In genomic region chr12:88900014-88900727, GRCm38 (mm10) we compare ENCODE assay signal across 19 mouse cellular contexts.
A peak's percentile ranks its signal among the peaks of the same experiment; 100 is the strongest.
DNase-seq lines count a peak whose midpoint lies in the region; ATAC-seq and TF ChIP-seq lines count a peak whose summit lies in the region.
"Had no signal": no experiment of that assay in that cellular context is flagged by ENCODE, and none has a peak within 500 bp of the region (broad histone marks: within the 10 kb centered on the region; RNA-seq: fewer than 3 reads in every experiment).

No protein-coding gene starts in this region.

- H3K36me3 ChIP-seq in hindbrain, embryonic 11.5 days (ENCODE audit: control insufficient read depth, insufficient read depth, low read length), result no peaks in the 10 kb centered on the region
- no peaks in the 10 kb centered on the region for H3K36me3 ChIP-seq in hindbrain, embryonic 10.5 days
- H3K36me3 ChIP-seq in forebrain, embryonic 14.5 days (ENCODE audit: control insufficient read depth, insufficient read depth, low read length), result no peaks in the 10 kb centered on the region
- no peaks in the 10 kb centered on the region for H3K36me3 ChIP-seq in hindbrain, postnatal 0 days (ENCODE audit: insufficient read depth, low read length)
- no peaks in the 10 kb centered on the region for H3K36me3 ChIP-seq in neural tube, embryonic 15.5 days
- no peaks in the 10 kb centered on the region for H3K36me3 ChIP-seq in limb, embryonic 10.5 days
- H3K36me3 ChIP-seq: limb, embryonic 13.5 days had no signal

- no peak overlapping the region for H3K4me3 ChIP-seq in hindbrain, embryonic 11.5 days (ENCODE audit: low read depth, low read length)
- H3K4me3 ChIP-seq in hindbrain, embryonic 10.5 days, result no peak overlapping the region
- H3K4me3 ChIP-seq in forebrain, embryonic 14.5 days (ENCODE audit: low read depth, low read length), result no peak overlapping the region
- H3K4me3 ChIP-seq in hindbrain, postnatal 0 days (ENCODE audit: low read length), result no peak overlapping the region
- H3K4me3 ChIP-seq in neural tube, embryonic 15.5 days (replicated peaks), result no peak overlapping the region
- H3K4me3 ChIP-seq in limb, embryonic 10.5 days, result no peak overlapping the region
- H3K4me3 ChIP-seq: left cerebral cortex, adult 2 months; limb, embryonic 13.5 days; myocyte had no signal

- no peak for TF ChIP-seq CTCF in hindbrain, postnatal 0 days (IDR thresholded peaks at IDR 0.05; ENCODE audit: low read depth)

- peak; percentile 66; the same call in 1 of the 2 replicates for ATAC-seq in hindbrain, embryonic 11.5 days (ENCODE audit: low FRiP score)
- peak; percentile 79 for ATAC-seq in forebrain, embryonic 14.5 days
- ATAC-seq in hindbrain, postnatal 0 days, result 0 out of 2 replicates have a peak, but pooled peaks have one; percentile 47
- peak; percentile 43; the same call in 1 of the 2 replicates for ATAC-seq in neural tube, embryonic 15.5 days (ENCODE audit: low FRiP score)

- no peaks in the 10 kb centered on the region for H3K27me3 ChIP-seq in hindbrain, embryonic 11.5 days (ENCODE audit: control insufficient read depth, insufficient read depth, low read length)
- H3K27me3 ChIP-seq in hindbrain, embryonic 10.5 days (ENCODE audit: insufficient read depth, poor library complexity, severe bottlenecking), result no peaks in the 10 kb centered on the region
- no peaks in the 10 kb centered on the region for H3K27me3 ChIP-seq in forebrain, embryonic 14.5 days (replicated peaks; ENCODE audit: control insufficient read depth, insufficient read depth, low read length)
- no peaks in the 10 kb centered on the region for H3K27me3 ChIP-seq in hindbrain, postnatal 0 days (ENCODE audit: insufficient read depth, low read length)
- H3K27me3 ChIP-seq in neural tube, embryonic 15.5 days (replicated peaks), result no peaks in the 10 kb centered on the region
- no peaks in the 10 kb centered on the region for H3K27me3 ChIP-seq in limb, embryonic 10.5 days (ENCODE audit: low read depth, poor library complexity, severe bottlenecking)
- H3K27me3 ChIP-seq: limb, embryonic 13.5 days had no signal

- no peak overlapping the region for H3K4me2 ChIP-seq in hindbrain, embryonic 11.5 days (replicated peaks; ENCODE audit: low read depth, low read length)
- no peak overlapping the region for H3K4me2 ChIP-seq in forebrain, embryonic 14.5 days (ENCODE audit: low read length)
- H3K4me2 ChIP-seq in hindbrain, postnatal 0 days (ENCODE audit: low read depth, low read length), result no peak overlapping the region
- no peak overlapping the region for H3K4me2 ChIP-seq in neural tube, embryonic 15.5 days
- H3K4me2 ChIP-seq: limb, embryonic 13.5 days had no signal

- H3K27ac ChIP-seq in hindbrain, embryonic 11.5 days (ENCODE audit: low read depth, low read length), result no peak overlapping the region
- no peak overlapping the region for H3K27ac ChIP-seq in hindbrain, embryonic 10.5 days
- no peak overlapping the region for H3K27ac ChIP-seq in forebrain, embryonic 14.5 days (ENCODE audit: low read depth, low read length)
- H3K27ac ChIP-seq in hindbrain, postnatal 0 days, result no peak overlapping the region
- 0 out of 2 replicates have a peak overlapping the region, but pooled peaks have one; percentile 23 for H3K27ac ChIP-seq in neural tube, embryonic 15.5 days (replicated peaks)
- H3K27ac ChIP-seq in limb, embryonic 10.5 days, result no peak overlapping the region
- H3K27ac ChIP-seq: left cerebral cortex, adult 2 months; limb, embryonic 13.5 days; macrophage; stomach, postnatal 0 days had no signal

- DNase-seq in hindbrain, embryonic 11.5 days (ENCODE audit: low spot score), result peak; percentile 10
- no peak for DNase-seq in hindbrain, embryonic 10.5 days (ENCODE audit: low spot score)
- peak; percentile 56 for DNase-seq in forebrain, embryonic 14.5 days (ENCODE audit: low spot score)
- peak; percentile 13 for DNase-seq in hindbrain, postnatal 0 days (ENCODE audit: low spot score)
- no peak for DNase-seq in limb, embryonic 10.5 days (ENCODE audit: low spot score)
- DNase-seq in thymus, postnatal 14 days, result no peak
- DNase-seq: adrenal gland, adult 8-10 months; B cell, adult 2 months; heart, adult 18-20 months; heart, postnatal 14 days; kidney, adult 8-10 months; lung, adult 18-20 months; right cerebral cortex, adult 18-20 months had no signal

- H3K9ac ChIP-seq in hindbrain, embryonic 11.5 days (ENCODE audit: low read depth, low read length), result no peak overlapping the region
- H3K9ac ChIP-seq in forebrain, embryonic 14.5 days (ENCODE audit: low read length), result no peak overlapping the region
- H3K9ac ChIP-seq in hindbrain, postnatal 0 days (replicated peaks; ENCODE audit: low read length), result no peak overlapping the region
- H3K9ac ChIP-seq in neural tube, embryonic 15.5 days (replicated peaks), result no peak overlapping the region
- H3K9ac ChIP-seq: limb, embryonic 13.5 days had no signal

- WGBS in hindbrain, embryonic 11.5 days, result 57% methylated on average over 7 of the region's 7 CpGs
- 63% methylated on average over 7 of the region's 7 CpGs for WGBS in hindbrain, embryonic 10.5 days
- WGBS in forebrain, embryonic 14.5 days, result 40% methylated on average over 7 of the region's 7 CpGs
- 20% methylated on average over 7 of the region's 7 CpGs for WGBS in hindbrain, postnatal 0 days
- WGBS in neural tube, embryonic 15.5 days, result 11% methylated on average over 7 of the region's 7 CpGs
- 61% methylated on average over 7 of the region's 7 CpGs for WGBS in limb, embryonic 10.5 days

- H3K4me1 ChIP-seq in hindbrain, embryonic 11.5 days (replicated peaks; ENCODE audit: control insufficient read depth, insufficient read depth, low read length), result no peaks in the 10 kb centered on the region
- H3K4me1 ChIP-seq in hindbrain, embryonic 10.5 days (replicated peaks), result peaks cover 12% of the 10 kb centered on the region; the same call in 1 of the 2 replicates
- H3K4me1 ChIP-seq in forebrain, embryonic 14.5 days (ENCODE audit: control insufficient read depth, insufficient read depth, low read length), result peaks cover 9% of the 10 kb centered on the region
- H3K4me1 ChIP-seq in hindbrain, postnatal 0 days (ENCODE audit: insufficient read depth, low read length), result peaks cover 14% of the 10 kb centered on the region
- peaks cover 16% of the 10 kb centered on the region for H3K4me1 ChIP-seq in neural tube, embryonic 15.5 days
- H3K4me1 ChIP-seq in limb, embryonic 10.5 days, result peaks cover 12% of the 10 kb centered on the region
- H3K4me1 ChIP-seq: limb, embryonic 13.5 days had no signal

- H3K9me3 ChIP-seq in hindbrain, embryonic 11.5 days (ENCODE audit: control insufficient read depth, low read length), result no peaks in the 10 kb centered on the region
- no peaks in the 10 kb centered on the region for H3K9me3 ChIP-seq in hindbrain, embryonic 10.5 days
- H3K9me3 ChIP-seq in forebrain, embryonic 14.5 days (replicated peaks; ENCODE audit: control insufficient read depth, low read length), result no peaks in the 10 kb centered on the region
- no peaks in the 10 kb centered on the region for H3K9me3 ChIP-seq in hindbrain, postnatal 0 days (ENCODE audit: low read length)
- H3K9me3 ChIP-seq in neural tube, embryonic 15.5 days (replicated peaks), result no peaks in the 10 kb centered on the region
- no peaks in the 10 kb centered on the region for H3K9me3 ChIP-seq in limb, embryonic 10.5 days (replicated peaks)
- H3K9me3 ChIP-seq: limb, embryonic 13.5 days had no signal

Comparison
In these comparisons a context has a peak if more than half of its experiments do, and no peak if none do; other contexts are left out.
1. DNase-seq: peak in hindbrain, embryonic 11.5 days (single experiment), forebrain, embryonic 14.5 days (single experiment) and hindbrain, postnatal 0 days (single experiment); none in hindbrain, embryonic 10.5 days (single experiment), limb, embryonic 10.5 days (single experiment) and thymus, postnatal 14 days (single experiment).
2. Peak in every context shown above with its lines, with median percentiles within 50 percentile points of each other: ATAC-seq.